Mouse (Mus musculus): Measurements from ENCODE around the gene Gm6509.
"Not testable (repeated sequence)": the region's sequence is repeated elsewhere in the genome, so short reads cannot be mapped to it uniquely, and the experiment has no call there.

The Gm6509 gene

DNA sequence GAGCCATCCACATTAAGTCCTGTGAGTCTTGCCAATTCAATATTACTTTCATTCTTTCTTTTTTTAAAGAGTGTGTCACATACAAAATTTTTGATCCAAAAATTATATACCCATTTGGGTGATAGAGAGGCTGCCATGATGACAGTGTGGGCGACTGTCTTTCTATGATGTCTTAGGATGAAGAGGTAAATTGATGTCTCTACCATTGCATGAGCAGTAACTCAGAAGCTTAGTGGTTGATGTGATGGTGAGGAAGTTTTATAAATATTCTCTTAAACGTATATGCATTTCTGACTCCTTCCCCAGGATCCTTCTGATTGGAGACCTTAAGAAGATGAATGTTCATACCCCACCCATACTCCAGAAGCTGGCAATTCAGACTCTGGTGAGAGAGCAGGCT lies at the start of gene Gm6509:
TSS of gene Gm6509 (plus strand) at position 301 of the 400 bp plus-strand sequence.
- DNase-seq (ENCODE audit: low read depth in 1 of 2, low spot score in 2 of 2) = not testable (repeated sequence)

DNA sequence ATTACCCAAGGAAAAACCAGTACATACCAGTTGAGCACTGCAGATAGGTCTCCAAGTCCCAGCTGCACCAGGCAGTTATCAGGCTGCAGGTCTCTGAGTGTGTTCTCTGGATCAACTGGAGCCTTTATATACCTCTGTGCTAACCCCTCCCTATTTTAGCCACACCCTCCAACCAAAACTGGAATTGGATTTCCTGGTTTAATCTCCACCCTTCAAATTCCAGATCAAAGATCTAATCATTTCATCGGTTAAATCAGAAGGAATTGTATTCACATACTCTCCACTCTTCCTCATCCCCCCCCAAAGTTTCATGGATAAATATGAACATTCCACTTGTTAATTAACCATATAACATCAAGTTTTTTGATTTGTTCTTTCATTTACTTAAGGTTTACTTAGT lies 7.5 kb upstream of the Gm6509 start, which contains the start of gene Gm3147:
TSS of gene Gm3147 (minus strand) at position 101 of the 400 bp plus-strand sequence.
- not testable (repeated sequence) for DNase-seq (ENCODE audit: low read depth in 1 of 2, low spot score in 2 of 2)

DNA sequence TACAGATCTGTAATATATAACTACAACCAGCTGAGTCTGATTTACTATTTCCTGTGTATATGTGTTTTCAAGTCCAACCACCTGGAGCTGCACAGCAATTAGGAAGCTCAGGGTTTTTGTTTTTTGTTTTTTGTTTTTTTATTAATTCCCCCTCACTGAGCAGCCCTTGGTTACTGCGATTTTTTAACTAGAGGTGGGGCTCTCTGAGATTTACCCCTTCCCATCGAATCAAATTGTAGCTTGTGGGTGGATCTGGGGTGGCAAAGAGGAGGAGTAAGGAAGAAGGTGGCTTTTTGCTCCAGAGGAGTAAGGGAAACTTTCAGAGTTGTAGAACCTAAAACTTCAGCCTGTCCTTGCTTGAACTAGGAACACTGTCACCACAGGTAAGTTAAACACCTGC lies 24.3 kb downstream of the Gm6509 start, which contains the start of gene Gm6205:
TSS of gene Gm6205 (plus strand) at position 301 of the 400 bp plus-strand sequence.
- not testable (repeated sequence) for DNase-seq (ENCODE audit: low read depth in 1 of 2, low spot score in 2 of 2)
